Mouse (Mus musculus) cortical plate, adult 2 months (tissue): ENCODE data around the gene Kcnk13.

ENCODE experiments used
- CTCF ChIP-seq: fragments of 200-500 bp; IDR thresholded peaks from 2 replicates; pipeline ENCODE4 v1.5.1; 2011; ENCODE audit warnings: mild to moderate bottlenecking, control low read depth, low read length; ENCODE audit not compliant: insufficient read depth; ENCODE audit errors: extremely low read depth
- POLR2A ChIP-seq: fragments of 200-500 bp; IDR thresholded peaks from 2 replicates; pipeline ENCODE4 v1.6.1; 2011; ENCODE audit warnings: mild to moderate bottlenecking, low read length, control low read depth; ENCODE audit not compliant: insufficient read depth; ENCODE audit errors: extremely low read depth

DNA sequence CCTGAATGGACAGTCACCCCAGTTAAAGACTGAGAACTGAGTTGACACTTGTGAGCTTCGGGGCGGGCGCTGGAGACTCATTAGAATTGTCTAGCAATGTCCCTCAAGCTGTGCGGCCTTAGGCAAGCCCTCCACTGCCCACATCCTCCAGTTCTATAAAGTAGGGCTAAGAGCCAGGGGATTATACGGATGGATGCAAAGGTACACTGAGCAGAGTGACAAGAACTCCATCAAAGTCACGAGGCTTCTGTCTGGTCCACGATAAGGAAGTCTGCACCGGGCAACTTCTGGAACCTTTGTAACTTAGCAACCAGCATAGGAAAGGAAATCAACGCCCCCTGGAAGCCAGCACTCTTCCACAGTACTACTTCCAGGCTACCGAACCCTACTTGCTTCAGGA, 4.4 kb upstream of the Kcnk13 start:
- TF ChIP-seq CTCF (no peak), POLR2A (no peak)
